Comparison of ENCODE assay signal across 12 mouse cellular contexts in the genomic region with DNA sequence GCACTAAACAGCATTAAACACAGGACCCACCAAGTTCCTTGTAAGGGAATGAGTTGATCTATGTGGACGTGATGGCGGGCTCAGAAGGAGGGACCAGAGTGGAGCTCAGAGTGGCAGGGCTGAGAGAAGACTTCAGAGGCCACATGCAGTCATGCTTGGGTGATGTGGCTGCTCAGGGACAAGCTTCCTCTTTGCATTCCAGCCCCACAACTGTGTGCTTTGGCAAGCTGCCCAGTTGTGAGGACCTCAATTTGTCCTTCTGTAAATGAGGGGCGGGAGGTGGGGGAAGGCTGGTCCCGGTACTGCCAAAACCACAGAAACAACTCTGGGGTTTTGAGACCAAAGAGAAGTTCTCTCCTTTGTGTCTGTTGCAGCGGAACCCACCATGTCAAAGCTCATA. TPM values are rescaled to one million over a fixed set of nuclear protein-coding genes. Genes with fewer than 3 reads are reported as not detected.
DNase-seq lines count a peak whose midpoint lies in the region; ATAC-seq lines count a peak whose summit lies in the region.
"Had no signal": no experiment of that assay in that cellular context is flagged by ENCODE, and none has a peak within 500 bp of the region (broad histone marks: within the 10 kb centered on the region; RNA-seq: fewer than 3 reads in every experiment).

No protein-coding gene starts in this region.

- H3K27ac ChIP-seq in liver, embryonic 12.5 days, result no peak overlapping the region
- 0 out of 2 replicates have a peak overlapping the region, but pooled peaks have one; percentile 23 for H3K27ac ChIP-seq in neural tube, embryonic 15.5 days (replicated peaks)
- no peak overlapping the region for H3K27ac ChIP-seq in hindbrain, embryonic 11.5 days (ENCODE audit: low read depth, low read length)

- no peak overlapping the region for H3K4me3 ChIP-seq in liver, embryonic 12.5 days
- H3K4me3 ChIP-seq in neural tube, embryonic 15.5 days (replicated peaks), result no peak overlapping the region
- H3K4me3 ChIP-seq in hindbrain, embryonic 11.5 days (ENCODE audit: low read depth, low read length), result no peak overlapping the region

- no peak overlapping the region for H3K9ac ChIP-seq in liver, embryonic 12.5 days
- no peak overlapping the region for H3K9ac ChIP-seq in neural tube, embryonic 15.5 days (replicated peaks)
- H3K9ac ChIP-seq in hindbrain, embryonic 11.5 days (ENCODE audit: low read depth, low read length), result no peak overlapping the region

- DNase-seq in liver, result peak; percentile 42
- DNase-seq in c-Kit-positive CD71-negative TER-119-negative erythroid progenitor cells, embryonic 14.5 days (ENCODE audit: low read depth), result peak; percentile 38
- peak; percentile 54 for DNase-seq in kidney, postnatal 14 days
- DNase-seq in T-cell, adult 2 months (ENCODE audit: low spot score), result no peak
- no peak for DNase-seq in hindbrain, embryonic 11.5 days (ENCODE audit: low spot score)
- no peak for DNase-seq in frontal cortex, postnatal 36 days (ENCODE audit: low spot score in 2 of 2)
- DNase-seq: gastrocnemius, postnatal 14 days; retina, postnatal 1 day; thymus, postnatal 14 days had no signal

- no peaks in the 10 kb centered on the region for H3K36me3 ChIP-seq in liver, embryonic 12.5 days
- H3K36me3 ChIP-seq in neural tube, embryonic 15.5 days, result no peaks in the 10 kb centered on the region
- no peaks in the 10 kb centered on the region for H3K36me3 ChIP-seq in hindbrain, embryonic 11.5 days (ENCODE audit: control insufficient read depth, insufficient read depth, low read length)

- ATAC-seq in liver, embryonic 12.5 days, result no peak
- ATAC-seq in neural tube, embryonic 15.5 days (ENCODE audit: low FRiP score), result no peak
- ATAC-seq in hindbrain, embryonic 11.5 days (ENCODE audit: low FRiP score), result no peak
- ATAC-seq: inflammation-experienced regulatory T-cells, adult 6 months had no signal

- H3K4me1 ChIP-seq in liver, embryonic 12.5 days, result peaks cover 9% of the 10 kb centered on the region; the same call in 1 of the 2 replicates
- H3K4me1 ChIP-seq in neural tube, embryonic 15.5 days, result peaks cover 7% of the 10 kb centered on the region
- no peaks in the 10 kb centered on the region; the same call in 1 of the 2 replicates for H3K4me1 ChIP-seq in hindbrain, embryonic 11.5 days (replicated peaks; ENCODE audit: control insufficient read depth, insufficient read depth, low read length)

- 0 out of 2 replicates have a peak, but pooled peaks cover 4% of the 10 kb centered on the region for H3K27me3 ChIP-seq in liver, embryonic 12.5 days (replicated peaks)
- no peaks in the 10 kb centered on the region for H3K27me3 ChIP-seq in neural tube, embryonic 15.5 days (replicated peaks)
- H3K27me3 ChIP-seq in hindbrain, embryonic 11.5 days (ENCODE audit: control insufficient read depth, insufficient read depth, low read length), result no peaks in the 10 kb centered on the region

- no peaks in the 10 kb centered on the region for H3K9me3 ChIP-seq in liver, embryonic 12.5 days (replicated peaks)
- H3K9me3 ChIP-seq in neural tube, embryonic 15.5 days (replicated peaks), result no peaks in the 10 kb centered on the region
- H3K9me3 ChIP-seq in hindbrain, embryonic 11.5 days (ENCODE audit: control insufficient read depth, low read length), result no peaks in the 10 kb centered on the region

- no peak overlapping the region for H3K4me2 ChIP-seq in liver, embryonic 12.5 days
- H3K4me2 ChIP-seq in neural tube, embryonic 15.5 days, result no peak overlapping the region
- H3K4me2 ChIP-seq in hindbrain, embryonic 11.5 days (replicated peaks; ENCODE audit: low read depth, low read length), result no peak overlapping the region

- WGBS in liver, embryonic 12.5 days (ENCODE audit: insufficient replicate concordance), result 31% methylated on average over 5 of the region's 5 CpGs
- WGBS in neural tube, embryonic 15.5 days, result 68% methylated on average over 5 of the region's 5 CpGs
- WGBS in hindbrain, embryonic 11.5 days, result 82% methylated on average over 5 of the region's 5 CpGs

RNA-seq across cellular contexts. Expression of a gene that starts 33.3 kb away (rescaled TPM):
- polyA plus RNA-seq in liver, embryonic 12.5 days (2016; fragmentation: Nextera tagmentation; extraction: Ambion mirVana), result 20.1 and 22.2 TPM in 2 replicates
- polyA plus RNA-seq in neural tube, embryonic 15.5 days (2015; fragmentation: Nextera tagmentation; extraction: Ambion mirVana), result 8.1 and 10.9 TPM in 2 replicates
- 10.1 and 13.2 TPM in 2 replicates for polyA plus RNA-seq in hindbrain, embryonic 11.5 days (2014; fragmentation: Nextera tagmentation; extraction: Ambion mirVana)

RNA-seq across cellular contexts. Expression of a gene that starts 55.4 kb away (rescaled TPM):
- polyA plus RNA-seq in liver, embryonic 12.5 days (2016; fragmentation: Nextera tagmentation; extraction: Ambion mirVana), result 503 and 514 TPM in 2 replicates
- polyA plus RNA-seq in neural tube, embryonic 15.5 days (2015; fragmentation: Nextera tagmentation; extraction: Ambion mirVana), result 241 and 285 TPM in 2 replicates
- polyA plus RNA-seq in hindbrain, embryonic 11.5 days (2014; fragmentation: Nextera tagmentation; extraction: Ambion mirVana), result 777 and 822 TPM in 2 replicates

Comparison
In these comparisons a context has a peak if more than half of its experiments do, and no peak if none do; other contexts are left out.
1. DNase-seq: peak in liver (single experiment), c-Kit-positive CD71-negative TER-119-negative erythroid progenitor cells, embryonic 14.5 days (single experiment) and kidney, postnatal 14 days (single experiment); none in T-cell, adult 2 months (single experiment), hindbrain, embryonic 11.5 days (single experiment) and frontal cortex, postnatal 36 days (0 of 2).